Mouse (Mus musculus): ENCODE measurements at regions not wholly inside any gene's neighbourhood (a gene's known extent, or its start where the extent isn't known, plus 50 kb on each side); places are given as distances from the start of the nearest gene placed in this dataset.

GRCm38 (mm10) chr8:87329371-87329770 is 143.0 kb downstream of the Cbln1 start:
- Histone ChIP-seq H3K9me3 (no peaks in the 10 kb centered on the region), H3K27me3 (replicated peaks) (no peaks in the 10 kb centered on the region), H3K27ac (no peak overlapping the region), H3K9ac (no peak overlapping the region), H3K4me3 (replicated peaks) (no peak overlapping the region), H3K4me2 (replicated peaks) (no peak overlapping the region), H3K36me3 (no peaks in the 10 kb centered on the region), H3K4me1 (replicated peaks) (no peaks in the 10 kb centered on the region)
- WGBS = 78% methylated on average over 1 of the region's 1 CpGs
- ATAC-seq = no peak

GRCm38 (mm10) chr8:87314570-87314969 is 157.8 kb downstream of the Cbln1 start:
- H3K27me3 ChIP-seq (replicated peaks) = no peaks in the 10 kb centered on the region
- H3K9ac ChIP-seq = no peak overlapping the region
- no peak overlapping the region for H3K4me3 ChIP-seq (replicated peaks)
- WGBS = 46% methylated on average over 3 of the region's 3 CpGs
- H3K4me2 ChIP-seq (replicated peaks) = no peak overlapping the region
- no peaks in the 10 kb centered on the region for H3K36me3 ChIP-seq
- ATAC-seq = no peak
- no peak overlapping the region for H3K27ac ChIP-seq
- no peaks in the 10 kb centered on the region for H3K9me3 ChIP-seq
- no peaks in the 10 kb centered on the region for H3K4me1 ChIP-seq (replicated peaks)

- H3K4me2 ChIP-seq (replicated peaks) = no peak overlapping the region
- no peak overlapping the region for H3K9ac ChIP-seq
- H3K9me3 ChIP-seq = no peaks in the 10 kb centered on the region
- H3K27ac ChIP-seq = no peak overlapping the region
- 74% methylated on average over 7 of the region's 7 CpGs for WGBS
- H3K4me3 ChIP-seq (replicated peaks) = no peak overlapping the region
- no peaks in the 10 kb centered on the region for H3K27me3 ChIP-seq (replicated peaks)
- H3K36me3 ChIP-seq = no peaks in the 10 kb centered on the region
- no peak for ATAC-seq
- no peaks in the 10 kb centered on the region for H3K4me1 ChIP-seq (replicated peaks)
Observed at GRCm38 (mm10) chr8:87311282-87311681, 161.1 kb downstream of the Cbln1 start.

- no peak overlapping the region for H3K4me2 ChIP-seq (replicated peaks)
- no peaks in the 10 kb centered on the region for H3K27me3 ChIP-seq (replicated peaks)
- no peaks in the 10 kb centered on the region for H3K9me3 ChIP-seq
- WGBS = 69% methylated on average over 3 of the region's 3 CpGs
- ATAC-seq = no peak
- no peak overlapping the region for H3K27ac ChIP-seq
- no peak overlapping the region for H3K9ac ChIP-seq
- no peak overlapping the region for H3K4me3 ChIP-seq (replicated peaks)
- H3K36me3 ChIP-seq = no peaks in the 10 kb centered on the region
- H3K4me1 ChIP-seq (replicated peaks) = no peaks in the 10 kb centered on the region
Observed at GRCm38 (mm10) chr8:87308311-87308710, 164.1 kb downstream of the Cbln1 start.

GRCm38 (mm10) chr8:87305001-87305400 is 167.4 kb downstream of the Cbln1 start:
- ATAC-seq = no peak
- Histone ChIP-seq H3K9ac (no peak overlapping the region), H3K36me3 (no peaks in the 10 kb centered on the region), H3K4me2 (replicated peaks) (no peak overlapping the region), H3K4me3 (replicated peaks) (no peak overlapping the region), H3K4me1 (replicated peaks) (no peaks in the 10 kb centered on the region), H3K27ac (no peak overlapping the region), H3K27me3 (replicated peaks) (no peaks in the 10 kb centered on the region), H3K9me3 (no peaks in the 10 kb centered on the region)
- 62% methylated on average over 6 of the region's 6 CpGs for WGBS

GRCm38 (mm10) chr8:87303522-87303921 is 168.9 kb downstream of the Cbln1 start:
- Histone ChIP-seq H3K27me3 (replicated peaks) (no peaks in the 10 kb centered on the region), H3K36me3 (no peaks in the 10 kb centered on the region), H3K4me1 (replicated peaks) (no peaks in the 10 kb centered on the region), H3K4me2 (replicated peaks) (no peak overlapping the region), H3K9ac (no peak overlapping the region), H3K4me3 (replicated peaks) (no peak overlapping the region), H3K27ac (no peak overlapping the region), H3K9me3 (no peaks in the 10 kb centered on the region)
- WGBS = 94% methylated on average over 5 of the region's 5 CpGs
- no peak for ATAC-seq

- WGBS = 92% methylated on average over 6 of the region's 6 CpGs
- Histone ChIP-seq H3K4me2 (replicated peaks) (no peak overlapping the region), H3K9me3 (no peaks in the 10 kb centered on the region), H3K27me3 (replicated peaks) (no peaks in the 10 kb centered on the region), H3K36me3 (no peaks in the 10 kb centered on the region), H3K27ac (no peak overlapping the region), H3K4me1 (replicated peaks) (no peaks in the 10 kb centered on the region), H3K4me3 (replicated peaks) (no peak overlapping the region), H3K9ac (no peak overlapping the region)
- no peak for ATAC-seq
Observed at GRCm38 (mm10) chr8:87297761-87298160, 174.6 kb downstream of the Cbln1 start.

- H3K4me1 ChIP-seq (replicated peaks) = no peaks in the 10 kb centered on the region
Observed at GRCm38 (mm10) chr8:87297331-87297730, 175.1 kb downstream of the Cbln1 start.

GRCm38 (mm10) chr8:87286059-87286458 is 186.3 kb downstream of the Cbln1 start:
- Histone ChIP-seq H3K9me3 (no peaks in the 10 kb centered on the region), H3K4me1 (replicated peaks) (no peaks in the 10 kb centered on the region), H3K4me3 (replicated peaks) (no peak overlapping the region), H3K4me2 (replicated peaks) (no peak overlapping the region), H3K9ac (no peak overlapping the region), H3K27me3 (replicated peaks) (no peaks in the 10 kb centered on the region), H3K27ac (no peak overlapping the region), H3K36me3 (no peaks in the 10 kb centered on the region)
- whole genome bisulfite sequencing = 80% methylated on average over 8 of the region's 8 CpGs
- ATAC-seq = no peak

More at GRCm38 (mm10) chr8:87297331-87297730, 175.1 kb downstream of the Cbln1 start:
- WGBS = 94% methylated on average over 3 of the region's 3 CpGs
- Histone ChIP-seq H3K27ac (no peak overlapping the region), H3K36me3 (no peaks in the 10 kb centered on the region), H3K27me3 (replicated peaks) (no peaks in the 10 kb centered on the region), H3K4me3 (replicated peaks) (no peak overlapping the region), H3K9me3 (no peaks in the 10 kb centered on the region), H3K4me2 (replicated peaks) (no peak overlapping the region), H3K9ac (no peak overlapping the region)
- ATAC-seq = no peak

GRCm38 (mm10) chr8:87284356-87284755 is 188.1 kb downstream of the Cbln1 start:
- no peaks in the 10 kb centered on the region for H3K4me1 ChIP-seq (replicated peaks)
- H3K27me3 ChIP-seq (replicated peaks) = no peaks in the 10 kb centered on the region
- no peaks in the 10 kb centered on the region for H3K36me3 ChIP-seq
- H3K27ac ChIP-seq = no peak overlapping the region
- ATAC-seq = no peak
- no peaks in the 10 kb centered on the region for H3K9me3 ChIP-seq
- H3K4me2 ChIP-seq (replicated peaks) = no peak overlapping the region
- no peak overlapping the region for H3K4me3 ChIP-seq (replicated peaks)
- WGBS = 35% methylated on average over 4 of the region's 4 CpGs
- no peak overlapping the region for H3K9ac ChIP-seq

GRCm38 (mm10) chr8:87282511-87282910 is 189.9 kb downstream of the Cbln1 start:
- H3K4me1 ChIP-seq (replicated peaks) = no peaks in the 10 kb centered on the region
- H3K36me3 ChIP-seq = no peaks in the 10 kb centered on the region
- WGBS = 93% methylated on average over 4 of the region's 4 CpGs
- no peak overlapping the region for H3K9ac ChIP-seq
- H3K4me3 ChIP-seq (replicated peaks) = no peak overlapping the region
- no peaks in the 10 kb centered on the region for H3K9me3 ChIP-seq
- H3K27me3 ChIP-seq (replicated peaks) = no peaks in the 10 kb centered on the region
- H3K4me2 ChIP-seq (replicated peaks) = no peak overlapping the region
- no peak for ATAC-seq
- no peak overlapping the region for H3K27ac ChIP-seq

- Histone ChIP-seq H3K9ac (no peak overlapping the region), H3K27ac (no peak overlapping the region), H3K27me3 (replicated peaks) (no peaks in the 10 kb centered on the region), H3K9me3 (no peaks in the 10 kb centered on the region), H3K4me1 (replicated peaks) (no peaks in the 10 kb centered on the region), H3K36me3 (no peaks in the 10 kb centered on the region), H3K4me2 (replicated peaks) (no peak overlapping the region), H3K4me3 (replicated peaks) (no peak overlapping the region)
- ATAC-seq = no peak
- 52% methylated on average over 6 of the region's 6 CpGs for WGBS
Observed at GRCm38 (mm10) chr8:87273328-87273727, 199.1 kb downstream of the Cbln1 start.

GRCm38 (mm10) chr8:87270525-87271187 is 201.8 kb downstream of the Cbln1 start:
- ATAC-seq = no peak
- H3K9ac ChIP-seq = no peak overlapping the region
- H3K9me3 ChIP-seq = no peaks in the 10 kb centered on the region
- WGBS = 74% methylated on average over 3 of the region's 3 CpGs
- H3K36me3 ChIP-seq = no peaks in the 10 kb centered on the region
- H3K27me3 ChIP-seq (replicated peaks) = no peaks in the 10 kb centered on the region
- H3K4me3 ChIP-seq (replicated peaks) = no peak overlapping the region
- H3K27ac ChIP-seq = no peak overlapping the region
- H3K4me2 ChIP-seq (replicated peaks) = no peak overlapping the region
- H3K4me1 ChIP-seq (replicated peaks) = no peaks in the 10 kb centered on the region
